Mouse (Mus musculus) inflammation-experienced regulatory T-cells (primary cell): ENCODE measurements around the gene Chil4. TPM values are rescaled to one million over a fixed set of nuclear protein-coding genes. Genes with fewer than 3 reads are reported as not detected.

Experiments
- polyA plus RNA-seq, 2 experiments: library from polyadenylated mRNA; unstranded; fragments of 100-300 nt; shearing (Covaris generic); gene quantifications; one replicate each; pipeline ENCODE4 v1.2.1; 2017

Gene Chil4
- under 1 TPM; 0.20 to 0.37 TPM for polyA plus RNA-seq

GRCm38 (mm10) chr3:106219407-106219806 lies at the start of gene Chil4:
Gene Chil4 (minus strand): TSS chr3:106219507.

GRCm38 (mm10) chr3:106167464-106167863 lies 51.8 kb downstream of the Chil4 start, which contains the start of gene Chil3:
Gene Chil3 (minus strand): TSS chr3:106167564.

Other genes with a start within 250 kb of the Chil4 start
- gene Ovgp1, start 245.8 kb downstream of the Chil4 start, polyA plus RNA-seq: 1 to 10 TPM; 5.0 to 5.3 TPM
- gene Pifo, start 204.9 kb downstream of the Chil4 start, polyA plus RNA-seq: under 1 TPM; 0.70 to 0.77 TPM
- 10 to 100 TPM in 1 of 2 experiments, 1 to 10 TPM in 1; 8.1 to 11.5 TPM for gene Chil5, start 186.7 kb downstream of the Chil4 start, polyA plus RNA-seq
- 1,000 to 10,000 TPM in 1 of 2 experiments, 1 to 10 TPM in 1; 1.7 to 2,555 TPM for gene Chia1, start 106.3 kb downstream of the Chil4 start, polyA plus RNA-seq
- gene Chil3, start 51.9 kb downstream of the Chil4 start, polyA plus RNA-seq: under 1 TPM in 1 of 2 experiments, not detected in 1; 0.21 TPM
- 1 to 10 TPM in 1 of 2 experiments, under 1 TPM in 1; 0.18 to 1.9 TPM for gene Chil6, start 186.7 kb upstream of the Chil4 start, polyA plus RNA-seq